Mouse (Mus musculus): ENCODE results near the gene Ctc1. TPM values are rescaled to one million over a fixed set of nuclear protein-coding genes. Genes with fewer than 3 reads are reported as not detected.

Gene Ctc1
- polyA plus RNA-seq, 1 experiment = 38.1 TPM

DNA sequence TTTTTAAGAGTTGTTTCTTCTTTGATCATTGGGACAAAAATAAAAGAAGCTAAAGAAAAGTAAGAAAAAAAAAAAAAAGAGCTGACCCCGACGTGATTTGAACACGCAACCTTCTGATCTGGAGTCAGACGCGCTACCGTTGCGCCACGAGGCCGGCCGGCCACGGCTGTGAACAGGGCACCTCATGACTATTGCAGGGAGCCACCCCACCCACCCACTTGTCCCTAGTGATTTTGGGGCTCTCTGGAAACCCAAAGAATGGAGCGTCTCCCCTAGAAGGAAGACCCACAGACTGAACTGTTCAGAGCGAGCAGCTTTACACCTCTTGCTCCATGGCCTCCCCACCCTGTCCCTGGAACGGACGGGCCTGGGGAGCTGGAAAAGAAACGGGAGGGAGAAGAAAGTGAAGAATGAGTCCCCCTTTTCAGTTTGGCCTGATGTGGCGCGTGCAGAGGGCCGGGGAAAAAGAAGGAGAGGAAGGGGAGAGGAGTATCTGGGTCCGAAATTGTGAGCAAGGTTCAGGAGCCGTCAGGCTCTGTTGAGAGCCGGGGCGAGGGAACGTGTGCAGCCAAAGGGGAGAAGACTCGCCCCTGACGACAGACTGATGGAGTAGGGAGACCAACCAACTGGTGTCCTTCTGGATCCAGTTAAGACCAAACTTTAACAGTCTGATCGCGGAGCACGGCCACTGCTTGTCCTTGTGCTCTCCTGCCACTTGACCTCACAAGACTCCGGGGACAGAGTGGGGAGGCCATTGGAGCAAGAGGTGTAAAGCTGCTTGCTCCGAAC lies 47.9 kb downstream of the Ctc1 start:
- peaks cover 4% of the 10 kb centered on the region; the same call in 1 of the 2 replicates for H3K4me1 ChIP-seq (ENCODE audit: control insufficient read depth, insufficient read depth, low read length)

DNA sequence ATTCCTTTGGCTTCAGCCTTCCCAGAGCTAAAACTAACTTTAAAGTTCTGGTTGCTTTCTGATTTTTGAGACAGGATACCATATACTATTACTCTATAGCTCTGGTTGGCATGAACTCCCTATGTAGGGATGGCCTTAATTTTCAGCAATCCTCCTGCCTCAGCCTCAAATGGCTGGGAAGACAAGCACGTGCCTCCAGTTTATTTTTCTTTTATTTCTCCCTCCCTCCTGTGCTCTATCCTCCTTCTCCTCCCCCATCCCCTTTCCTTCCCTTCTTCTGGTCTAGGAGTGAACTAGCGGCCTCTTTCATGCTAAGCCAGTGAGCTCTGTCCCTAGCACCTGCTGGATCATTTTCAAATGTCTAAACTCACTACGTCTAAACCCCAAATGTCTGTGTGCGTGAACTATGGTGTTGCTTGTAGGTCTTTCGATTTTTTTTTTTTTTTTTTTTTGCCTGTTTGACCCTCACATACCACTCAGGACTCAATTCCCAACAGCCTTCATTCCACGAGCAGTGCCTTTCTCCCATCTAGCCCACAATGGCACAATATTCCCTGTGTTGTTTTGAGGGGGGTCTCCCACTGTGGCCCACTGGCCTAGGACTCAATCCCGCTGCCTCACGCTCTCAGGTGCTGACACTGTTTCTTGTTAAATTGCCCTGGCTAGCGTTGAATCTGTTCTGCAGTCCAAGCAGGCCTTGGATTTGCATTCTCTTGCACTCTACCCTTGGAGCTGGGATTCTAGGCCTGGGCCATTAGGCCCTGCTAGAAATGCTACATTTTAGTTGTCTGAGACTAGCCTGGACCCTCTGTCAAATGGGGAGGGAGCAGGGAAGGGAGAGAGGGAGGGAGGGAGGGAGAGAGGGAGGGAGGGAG lies 48.8 kb downstream of the Ctc1 start:
- Histone ChIP-seq H3K4me3 (replicated peaks; ENCODE audit: control insufficient read depth, low read depth, low read length) (no peak overlapping the region), H3K4me1 (ENCODE audit: control insufficient read depth, insufficient read depth, low read length) (peaks cover 4% of the 10 kb centered on the region; the same call in 1 of the 2 replicates), H3K27ac (ENCODE audit: control insufficient read depth, insufficient read depth, low read depth, low read length, poor library complexity) (no peak overlapping the region)
- 70% methylated on average over 9 of the region's 9 CpGs for WGBS
- TF ChIP-seq POLR2A (IDR thresholded peaks at IDR 0.05; ENCODE audit: borderline replicate concordance, control insufficient read depth, low read depth, low read length) (no peak), CTCF (IDR thresholded peaks at IDR 0.05; ENCODE audit: control insufficient read depth, insufficient read depth, low read length) (no peak)

More for the DNA sequence above, 47.9 kb downstream of the Ctc1 start:
- 2% methylated on average over 31 of the region's 31 CpGs for WGBS
- TF ChIP-seq POLR2A (IDR thresholded peaks at IDR 0.05; ENCODE audit: borderline replicate concordance, control insufficient read depth, low read depth, low read length) (peak; percentile 51; the same call in 1 of the 2 replicates), CTCF (IDR thresholded peaks at IDR 0.05; ENCODE audit: control insufficient read depth, insufficient read depth, low read length) (no peak)
- Histone ChIP-seq H3K4me3 (replicated peaks; ENCODE audit: control insufficient read depth, low read depth, low read length) (peak overlapping the region; percentile 88), H3K27ac (ENCODE audit: control insufficient read depth, insufficient read depth, low read depth, low read length, poor library complexity) (peak overlapping the region; percentile 40)

DNA sequence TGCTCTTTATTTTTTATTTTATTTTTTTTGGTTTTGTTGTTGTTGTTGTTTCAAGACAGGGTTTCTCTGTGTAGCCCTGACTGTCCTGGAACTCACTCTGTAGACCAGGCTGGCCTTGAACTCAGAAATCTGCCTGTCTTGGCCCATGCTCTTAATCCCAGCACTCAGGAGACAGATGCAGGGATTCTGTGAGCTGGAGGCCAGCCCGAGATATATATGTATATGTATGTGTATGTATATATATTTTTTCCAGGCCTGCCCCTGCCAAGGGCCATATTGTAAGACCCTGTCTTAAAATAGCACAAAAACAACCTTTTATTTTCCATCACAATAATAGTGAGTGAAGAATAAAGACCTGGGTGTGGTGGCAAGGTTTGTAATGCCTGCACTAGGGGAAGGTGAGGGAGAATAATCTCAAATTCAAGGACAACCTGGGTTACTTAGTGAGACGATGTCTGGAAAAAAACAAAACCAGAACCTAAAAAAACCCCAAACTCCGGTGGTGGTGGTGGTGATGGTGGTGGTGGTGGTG lies 49.7 kb downstream of the Ctc1 start:
- Histone ChIP-seq H3K4me3 (replicated peaks; ENCODE audit: control insufficient read depth, low read depth, low read length) (no peak overlapping the region), H3K4me1 (ENCODE audit: control insufficient read depth, insufficient read depth, low read length) (peaks cover 4% of the 10 kb centered on the region; the same call in 1 of the 2 replicates)

GRCm38 (mm10) chr11:69066163-69066861 lies 50.6 kb downstream of the Ctc1 start:
- TF ChIP-seq CTCF (IDR thresholded peaks at IDR 0.05; ENCODE audit: control insufficient read depth, insufficient read depth, low read length) = no peak
- peak; percentile 52 for TF ChIP-seq POLR2A (IDR thresholded peaks at IDR 0.05; ENCODE audit: borderline replicate concordance, control insufficient read depth, low read depth, low read length)
- 2% methylated on average over 29 of the region's 29 CpGs for WGBS
- H3K27ac ChIP-seq (ENCODE audit: control insufficient read depth, insufficient read depth, low read depth, low read length, poor library complexity) = peak overlapping the region; percentile 8; the same call in 1 of the 2 replicates
- H3K4me3 ChIP-seq (replicated peaks; ENCODE audit: control insufficient read depth, low read depth, low read length) = peak overlapping the region; percentile 53
- peaks cover 4% of the 10 kb centered on the region; the same call in 1 of the 2 replicates for H3K4me1 ChIP-seq (ENCODE audit: control insufficient read depth, insufficient read depth, low read length)

More for the DNA sequence above, 49.7 kb downstream of the Ctc1 start:
- WGBS = 71% methylated on average over 3 of the region's 3 CpGs
- no peak for TF ChIP-seq POLR2A (IDR thresholded peaks at IDR 0.05; ENCODE audit: borderline replicate concordance, control insufficient read depth, low read depth, low read length)
- TF ChIP-seq CTCF (IDR thresholded peaks at IDR 0.05; ENCODE audit: control insufficient read depth, insufficient read depth, low read length) = no peak
- no peak overlapping the region for H3K27ac ChIP-seq (ENCODE audit: control insufficient read depth, insufficient read depth, low read depth, low read length, poor library complexity)

DNA sequence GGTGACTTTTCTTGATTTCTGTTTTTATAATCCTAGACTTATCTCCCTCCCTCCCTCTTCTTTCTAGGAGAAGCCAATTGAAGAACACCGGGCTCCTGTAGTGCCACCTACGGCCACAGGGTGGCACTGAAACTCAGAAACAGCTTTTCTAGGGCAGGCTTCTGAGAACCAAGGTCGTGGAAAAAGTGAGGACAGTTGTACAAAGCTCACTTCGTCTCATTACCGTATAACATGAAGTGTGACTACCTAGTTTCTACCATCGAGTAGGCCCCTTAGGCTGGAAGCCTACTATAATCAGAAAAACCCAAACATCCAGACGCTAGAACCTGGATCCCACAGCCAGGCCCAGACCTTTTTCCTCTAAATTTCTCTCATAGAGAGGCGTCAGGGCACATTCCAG lies 51.2 kb downstream of the Ctc1 start:
- no peak overlapping the region for H3K27ac ChIP-seq (ENCODE audit: control insufficient read depth, insufficient read depth, low read depth, low read length, poor library complexity)
- H3K4me3 ChIP-seq (replicated peaks; ENCODE audit: control insufficient read depth, low read depth, low read length) = no peak overlapping the region
- 13% methylated on average over 8 of the region's 8 CpGs for WGBS
- peaks cover 4% of the 10 kb centered on the region; the same call in 1 of the 2 replicates for H3K4me1 ChIP-seq (ENCODE audit: control insufficient read depth, insufficient read depth, low read length)
- TF ChIP-seq CTCF (IDR thresholded peaks at IDR 0.05; ENCODE audit: control insufficient read depth, insufficient read depth, low read length) (peak; percentile 80), POLR2A (IDR thresholded peaks at IDR 0.05; ENCODE audit: borderline replicate concordance, control insufficient read depth, low read depth, low read length) (no peak)

GRCm38 (mm10) chr11:69067601-69068000 lies 51.9 kb downstream of the Ctc1 start:
- no peak overlapping the region for H3K27ac ChIP-seq (ENCODE audit: control insufficient read depth, insufficient read depth, low read depth, low read length, poor library complexity)
- WGBS = 88% methylated on average over 6 of the region's 6 CpGs
- no peak overlapping the region for H3K4me3 ChIP-seq (replicated peaks; ENCODE audit: control insufficient read depth, low read depth, low read length)
- peaks cover 4% of the 10 kb centered on the region; the same call in 1 of the 2 replicates for H3K4me1 ChIP-seq (ENCODE audit: control insufficient read depth, insufficient read depth, low read length)
- TF ChIP-seq CTCF (IDR thresholded peaks at IDR 0.05; ENCODE audit: control insufficient read depth, insufficient read depth, low read length) = no peak
- no peak for TF ChIP-seq POLR2A (IDR thresholded peaks at IDR 0.05; ENCODE audit: borderline replicate concordance, control insufficient read depth, low read depth, low read length)

DNA sequence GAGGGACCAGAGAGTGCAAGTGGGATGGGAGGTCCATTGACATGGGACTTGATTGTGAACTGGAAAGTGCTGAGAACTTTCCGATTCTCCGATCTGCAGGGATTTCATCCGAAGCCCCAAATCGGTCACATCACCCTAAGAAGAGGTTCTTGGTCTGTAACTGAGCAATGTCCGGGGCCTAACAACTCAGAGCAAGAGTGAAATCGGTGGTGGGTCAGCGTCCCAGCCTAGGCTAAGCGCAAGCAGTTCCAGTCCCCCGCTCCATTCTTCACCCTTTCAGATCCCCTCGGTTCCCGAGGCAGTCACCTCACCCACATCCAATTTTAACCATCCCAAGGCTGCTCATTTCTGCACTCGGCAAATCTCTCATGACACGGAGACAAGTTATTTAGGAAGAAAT lies 54.4 kb downstream of the Ctc1 start:
- 3% methylated on average over 13 of the region's 13 CpGs for WGBS
- Histone ChIP-seq H3K27ac (ENCODE audit: control insufficient read depth, insufficient read depth, low read depth, low read length, poor library complexity) (peak overlapping the region; percentile 55), H3K4me3 (replicated peaks; ENCODE audit: control insufficient read depth, low read depth, low read length) (peak overlapping the region; percentile 84), H3K4me1 (ENCODE audit: control insufficient read depth, insufficient read depth, low read length) (peaks cover 2% of the 10 kb centered on the region; the same call in 1 of the 2 replicates)
- TF ChIP-seq POLR2A (IDR thresholded peaks at IDR 0.05; ENCODE audit: borderline replicate concordance, control insufficient read depth, low read depth, low read length) = no peak
- no peak for TF ChIP-seq CTCF (IDR thresholded peaks at IDR 0.05; ENCODE audit: control insufficient read depth, insufficient read depth, low read length)
